Mouse (Mus musculus) brain, adult 2 months (tissue): ENCODE results near the gene Taf1d.
"Not testable (repeated sequence)": the region's sequence is repeated elsewhere in the genome, so short reads cannot be mapped to it uniquely, and the experiment has no call there.

Experiments used
- DNase-seq: peaks from one replicate; pipeline ENCODE4 v3.0.0; 2011; ENCODE audit warnings: low read depth, low spot score

The Taf1d gene

DNA sequence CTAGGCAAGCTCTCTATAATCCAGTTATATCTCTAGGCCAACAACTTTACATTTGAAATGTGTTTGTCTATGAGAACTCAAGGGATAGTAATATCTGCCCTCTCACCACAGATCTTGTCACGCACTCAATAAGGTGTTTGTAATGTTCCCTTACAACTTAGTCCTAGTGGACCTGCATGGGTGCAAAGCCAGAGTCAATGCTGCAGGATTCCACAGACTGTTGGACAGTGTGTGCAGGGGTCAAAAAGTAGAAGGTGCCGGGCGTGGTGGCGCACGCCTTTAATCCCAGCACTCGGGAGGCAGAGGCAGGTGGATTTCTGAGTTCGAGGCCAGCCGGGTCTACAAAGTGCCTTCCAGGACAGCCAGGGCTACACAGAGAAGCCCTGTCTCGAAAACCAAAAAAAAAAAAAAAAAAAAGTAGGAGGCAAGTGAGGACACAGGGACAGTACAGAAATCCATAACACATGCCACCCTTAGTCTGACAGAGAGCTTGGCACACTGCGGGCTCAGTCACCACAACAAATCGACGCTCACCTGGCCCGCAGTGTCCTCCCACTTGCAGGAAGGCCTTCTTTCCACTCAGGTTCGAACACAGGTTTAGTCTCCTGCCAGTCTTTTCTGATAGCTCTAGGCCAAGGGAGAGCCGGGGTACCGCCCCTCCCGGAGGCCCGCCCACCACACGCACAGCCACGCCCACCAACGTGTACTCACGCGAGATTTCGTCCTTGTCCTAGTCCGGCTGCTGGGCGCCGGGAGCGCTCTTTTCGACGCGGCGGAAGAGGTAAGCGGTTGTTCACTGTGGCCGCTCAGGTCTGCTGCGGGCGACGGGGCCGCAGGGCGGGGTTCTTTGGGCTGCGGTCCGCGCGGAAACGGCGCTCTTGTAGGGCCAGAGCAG is at the start of gene Taf1d:
TSS of gene Taf1d (plus strand) at position 712 of the 895 bp plus-strand sequence.
- DNase-seq = peak; percentile 97

DNA sequence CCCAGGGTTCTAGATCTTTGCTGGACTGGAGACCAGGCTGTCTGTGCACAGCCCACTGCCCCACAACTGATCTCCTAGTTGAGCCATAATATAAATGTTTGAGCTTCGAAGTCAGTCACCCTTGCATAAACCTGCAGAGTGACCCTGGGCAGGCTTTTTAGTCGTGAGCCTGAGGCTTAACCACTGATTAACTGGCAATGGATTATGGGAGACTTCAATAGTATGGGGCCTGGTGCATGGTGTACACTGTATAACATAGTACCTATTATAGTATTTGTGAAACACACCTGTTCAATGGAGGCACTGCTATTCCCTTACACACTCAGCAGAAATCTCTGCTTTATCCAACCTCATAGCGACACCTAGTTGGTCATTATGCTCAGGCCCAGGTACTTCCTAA is 49.8 kb upstream of the Taf1d start:
- no peak for DNase-seq

DNA sequence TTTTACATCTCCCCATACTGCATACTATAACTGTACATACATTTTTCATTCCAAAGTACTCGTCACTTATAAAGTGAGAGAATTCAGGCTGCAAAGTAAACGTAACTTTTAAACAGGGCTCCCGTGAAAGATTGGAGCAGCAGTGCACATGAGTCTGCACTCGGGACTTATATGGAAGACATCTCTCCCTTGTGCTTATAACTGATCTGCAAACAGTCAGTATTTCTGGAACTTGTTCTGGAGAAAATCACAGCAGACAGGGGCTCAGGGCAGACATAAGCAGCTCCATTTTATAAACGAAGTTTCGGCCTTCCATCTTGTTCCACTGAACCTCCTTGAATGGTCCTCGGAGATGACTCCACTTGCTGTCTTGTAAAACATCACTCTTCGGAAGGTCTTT is 44.0 kb upstream of the Taf1d start:
- DNase-seq = no peak

DNA sequence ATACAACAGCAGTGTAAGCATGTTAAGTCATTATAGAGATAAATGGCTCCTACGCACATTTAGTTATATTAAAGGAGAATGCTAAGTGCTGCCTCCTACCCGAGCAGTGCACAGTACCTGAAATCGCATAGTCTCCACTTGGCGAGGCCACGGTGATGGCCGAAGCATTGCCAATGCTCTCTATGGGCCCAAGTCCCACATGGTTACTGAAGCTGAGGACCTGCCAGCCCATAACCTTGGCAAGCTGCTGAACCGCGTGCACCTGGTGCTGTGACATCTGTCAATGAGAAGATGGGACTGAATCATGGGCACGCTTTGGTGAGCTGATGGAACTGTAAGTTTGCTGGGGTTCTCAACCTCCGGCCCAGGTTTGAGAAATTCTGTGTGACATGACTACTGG is 42.5 kb upstream of the Taf1d start:
- DNase-seq = peak; percentile 68

DNA sequence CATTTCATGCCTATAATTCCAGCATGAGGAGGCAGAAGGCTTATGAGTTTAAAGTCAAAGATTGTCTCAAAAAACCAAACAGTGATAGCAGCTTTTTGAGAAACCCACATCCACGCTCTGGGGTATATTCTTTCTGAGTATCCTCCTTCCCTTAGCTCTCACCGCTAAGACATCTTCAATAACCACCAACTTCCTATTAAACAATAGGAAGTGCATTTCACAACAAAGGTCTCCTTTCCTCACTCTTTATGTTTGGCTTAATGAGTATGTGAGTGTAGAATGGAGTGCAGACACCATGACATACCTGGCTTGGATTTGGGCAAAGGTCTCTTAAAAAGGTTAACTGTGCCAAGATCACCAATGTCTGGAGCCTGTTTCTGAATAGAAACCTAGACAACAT is 32.0 kb upstream of the Taf1d start:
- DNase-seq = no peak

DNA sequence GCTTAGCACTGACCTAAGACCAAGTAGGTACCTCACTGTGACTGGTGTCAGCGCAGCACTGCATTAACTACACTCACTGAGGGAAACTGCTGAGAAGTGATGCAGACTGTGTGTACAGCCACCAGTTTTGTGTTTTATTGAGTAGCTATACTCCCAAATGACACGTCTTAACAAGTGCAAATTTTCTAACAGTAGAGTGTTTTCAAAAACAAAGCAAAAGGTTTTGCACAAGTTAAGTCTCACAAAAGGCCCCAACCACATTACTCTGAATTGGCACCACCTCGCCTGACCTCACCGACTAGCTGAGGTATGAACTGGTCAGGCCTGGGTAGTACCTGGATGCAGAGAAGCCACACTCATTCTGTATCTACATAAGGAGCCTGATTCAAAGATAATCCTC is 29.2 kb upstream of the Taf1d start:
- no peak for DNase-seq

DNA sequence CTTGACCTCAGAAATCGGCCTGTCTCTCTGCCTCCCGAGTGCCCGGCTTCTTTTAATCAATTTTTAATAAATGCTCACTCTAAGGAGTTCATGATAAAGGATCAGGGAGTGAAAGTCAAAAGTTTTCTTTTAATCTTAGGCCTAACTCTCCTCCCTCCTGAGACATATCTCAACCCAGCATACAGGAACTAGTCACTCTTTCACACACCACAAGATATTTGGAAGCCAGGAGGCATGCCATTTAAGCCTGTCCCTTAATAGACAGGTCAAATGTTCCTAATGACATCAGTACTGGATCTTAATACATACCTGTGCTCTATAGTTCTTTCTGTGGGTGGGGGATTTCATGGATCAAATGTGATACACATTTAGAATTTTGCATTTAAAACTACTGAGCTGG is 27.7 kb upstream of the Taf1d start:
- DNase-seq = no peak

DNA sequence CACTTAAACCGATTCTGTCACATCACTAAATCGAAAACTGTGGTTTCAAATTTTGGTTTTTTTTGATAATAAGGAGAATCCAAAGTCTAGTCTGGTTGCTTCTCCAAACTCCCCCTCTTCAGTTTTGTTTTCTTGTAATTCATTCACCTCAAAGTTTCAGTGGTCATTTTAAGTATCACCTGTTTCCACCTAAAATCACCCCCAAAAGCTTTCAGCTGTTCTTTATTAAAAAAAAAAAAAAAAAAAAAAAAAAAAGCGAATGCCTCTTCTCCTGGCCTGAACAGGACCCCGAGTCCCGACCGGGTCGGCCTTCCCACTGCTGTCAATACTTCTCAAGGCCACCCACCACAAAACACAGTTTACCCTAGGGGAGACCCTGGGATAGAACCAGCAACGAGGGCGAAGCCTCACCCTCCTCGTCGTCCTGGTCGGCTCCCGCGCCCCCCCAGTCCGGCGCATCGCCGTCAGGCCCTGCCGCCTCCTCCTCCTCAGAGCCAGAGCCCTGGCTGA is 26.8 kb upstream of the Taf1d start:
- DNase-seq = no peak

DNA sequence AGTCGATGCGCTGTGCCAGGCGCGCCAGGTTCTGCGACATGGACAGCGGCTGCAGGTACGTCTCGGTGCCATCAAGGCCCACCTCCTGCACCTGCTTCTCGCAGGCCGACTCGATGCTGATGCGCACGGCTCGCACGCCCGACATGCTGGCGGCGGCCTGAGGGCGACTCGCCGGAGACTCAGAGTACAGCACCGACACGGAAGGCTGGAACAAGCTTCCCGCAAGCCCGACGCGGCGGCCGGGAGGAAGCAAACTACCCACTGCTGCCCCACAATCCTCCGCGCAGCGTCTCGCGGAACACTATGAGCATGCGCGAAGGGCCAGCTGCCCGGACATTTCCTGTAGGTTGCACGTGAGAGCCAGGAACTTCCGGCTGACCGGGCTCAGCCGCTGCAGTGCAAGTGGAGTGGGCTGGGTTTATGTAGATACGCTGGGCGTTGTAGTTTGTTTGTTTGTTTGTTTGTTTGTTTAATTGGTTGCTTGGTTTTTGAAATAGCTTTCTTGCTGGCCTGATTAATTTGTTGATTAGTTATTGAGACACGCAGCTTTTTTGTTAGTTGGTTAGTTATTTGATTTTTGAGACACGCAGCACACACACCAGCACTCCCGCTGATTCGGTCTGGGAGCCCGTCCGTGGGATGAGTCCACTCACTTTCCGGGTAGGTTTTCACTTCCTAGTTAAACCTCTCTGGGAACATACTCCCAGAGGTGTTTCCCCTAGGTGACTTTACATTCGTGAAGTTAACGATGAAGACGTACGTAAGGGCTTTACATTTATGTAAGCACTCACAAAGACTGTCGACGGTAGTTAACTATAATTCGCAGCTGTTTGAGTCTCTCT is 26.1 kb upstream of the Taf1d start, which contains the start of gene Med17:
TSS of gene Med17 (minus strand) at position 283 of the 842 bp plus-strand sequence.
- peak; percentile 99 for DNase-seq

DNA sequence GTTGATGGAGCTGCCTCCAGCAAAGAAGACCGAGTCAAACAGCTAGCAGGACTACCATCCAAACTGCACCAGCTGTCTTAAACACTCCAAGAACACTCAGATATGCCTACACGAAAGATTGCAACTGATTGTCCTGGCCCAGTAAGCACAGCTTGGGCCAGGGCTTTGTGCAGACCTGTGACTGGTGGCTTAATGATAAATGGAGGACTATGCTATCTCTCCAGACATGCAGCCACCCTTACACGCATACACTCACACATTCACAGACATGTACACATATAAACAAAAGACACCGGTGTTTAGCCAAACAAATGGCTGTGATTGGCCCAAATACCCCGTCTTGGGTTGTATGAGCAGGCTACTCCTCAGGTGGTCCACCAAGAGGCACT is 25.5 kb upstream of the Taf1d start:
- DNase-seq = no peak

DNA sequence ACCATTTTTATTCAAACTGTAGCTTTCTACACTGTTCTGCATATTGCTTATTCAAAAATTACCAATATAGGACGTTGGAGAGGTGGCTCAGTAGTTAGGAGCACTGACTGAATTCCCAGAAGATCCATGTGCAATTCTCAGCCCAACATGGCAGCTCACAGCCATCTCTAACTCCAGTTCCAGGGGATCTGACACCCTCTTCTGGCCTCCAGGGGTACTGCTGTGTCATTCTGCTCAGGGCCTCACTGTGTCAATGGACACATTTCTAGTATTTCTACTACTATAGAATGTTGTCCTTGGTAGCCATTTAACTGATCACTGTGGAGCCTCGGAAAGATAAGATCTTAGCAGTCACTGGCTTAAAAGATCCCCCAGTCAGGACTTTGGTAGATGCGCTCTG is 20.6 kb upstream of the Taf1d start:
- no peak for DNase-seq

DNA sequence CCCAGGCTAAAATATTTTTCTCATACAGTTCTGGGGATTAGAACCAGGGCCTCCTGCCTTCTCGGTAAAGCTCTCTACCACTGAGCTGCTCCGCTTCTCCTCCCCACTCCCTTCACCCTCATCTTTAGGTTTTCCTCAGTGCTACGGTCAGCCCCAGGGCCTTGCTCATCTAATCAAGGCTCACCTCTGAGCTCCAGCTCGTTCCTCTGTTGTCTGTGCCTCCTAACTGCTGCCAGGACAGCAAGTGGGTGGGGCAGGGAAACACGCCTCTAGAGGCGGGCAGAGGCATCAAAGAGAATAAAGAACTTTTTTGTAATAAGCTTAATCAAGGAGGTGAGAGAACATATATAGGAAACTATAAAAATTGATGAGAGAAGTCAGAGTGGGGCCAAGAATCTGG is 18.2 kb upstream of the Taf1d start:
- DNase-seq = no peak

DNA sequence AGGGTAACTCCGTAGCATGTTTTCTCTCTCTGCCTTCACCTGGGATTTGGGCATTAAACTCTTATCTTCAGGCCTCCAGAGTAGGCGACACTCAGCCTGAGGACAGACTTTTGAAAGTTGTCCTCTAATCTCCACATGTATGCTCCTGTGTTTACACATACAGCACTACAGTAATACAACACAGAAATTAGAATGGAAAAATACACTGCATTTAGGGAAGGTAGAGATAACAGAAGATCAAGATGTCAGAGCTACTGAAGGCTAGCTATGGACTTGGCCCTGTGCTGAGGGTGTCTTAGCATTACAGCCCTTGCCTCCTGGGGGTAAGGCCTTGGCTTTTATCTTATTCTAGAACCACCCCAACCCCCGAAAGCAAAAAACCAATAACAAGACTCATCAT is 17.6 kb upstream of the Taf1d start:
- no peak for DNase-seq

DNA sequence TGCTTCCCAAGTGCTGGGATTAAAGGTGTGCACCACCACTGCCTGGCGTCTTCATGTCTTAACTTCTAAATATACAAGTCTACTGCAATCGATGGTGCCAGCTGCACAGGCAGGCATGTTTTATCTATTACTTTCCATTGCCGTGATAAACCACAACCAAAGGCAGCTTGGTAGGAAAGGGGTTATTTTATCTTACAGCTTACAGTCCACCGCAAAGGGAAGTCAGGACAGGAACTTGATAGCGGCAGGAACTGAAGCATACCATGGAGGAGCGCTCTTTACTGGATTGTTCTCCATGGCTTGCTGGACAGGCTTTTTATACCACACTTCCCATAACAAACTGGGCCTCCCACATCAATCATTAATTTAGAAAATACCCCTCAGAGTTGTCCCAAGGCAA is 16.8 kb upstream of the Taf1d start:
- DNase-seq = no peak

DNA sequence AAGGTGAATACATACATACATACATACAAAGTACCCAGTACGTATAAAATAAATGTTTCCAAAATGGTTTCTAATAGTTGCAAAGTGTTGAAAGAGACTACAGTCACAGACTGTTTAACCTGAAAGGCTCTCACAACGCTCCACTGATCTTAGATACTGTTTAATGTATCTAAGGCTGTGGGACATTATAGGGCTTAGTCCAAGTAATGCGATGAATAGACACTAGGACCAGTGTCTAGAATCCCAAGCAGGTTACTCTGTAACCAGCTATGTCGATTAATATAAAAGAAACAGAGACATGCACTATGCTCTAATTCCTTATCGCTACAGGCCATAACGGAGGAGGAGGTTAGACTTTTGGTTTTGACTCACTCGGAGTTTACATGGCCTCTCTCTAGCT is 8.9 kb upstream of the Taf1d start:
- no peak for DNase-seq

DNA sequence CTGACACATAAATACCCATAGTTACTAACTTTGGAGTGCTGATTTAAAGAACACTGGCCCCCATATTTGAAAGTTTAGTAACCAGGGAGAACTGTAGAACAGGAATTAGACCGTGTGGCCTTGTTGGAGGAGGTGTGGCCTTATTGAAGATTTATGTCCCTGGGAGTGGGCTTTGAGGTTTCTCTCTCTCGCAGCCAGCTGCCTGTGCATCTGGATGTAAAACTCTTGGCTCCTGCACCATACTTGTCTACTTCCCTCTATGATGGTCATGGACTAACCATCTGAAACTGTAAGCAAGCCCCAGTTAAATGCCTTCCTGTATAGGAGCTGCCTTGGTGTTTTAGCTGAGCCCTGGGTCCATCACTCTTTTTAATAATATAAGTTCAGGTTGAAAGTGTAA is 7.6 kb upstream of the Taf1d start:
- no peak for DNase-seq

DNA sequence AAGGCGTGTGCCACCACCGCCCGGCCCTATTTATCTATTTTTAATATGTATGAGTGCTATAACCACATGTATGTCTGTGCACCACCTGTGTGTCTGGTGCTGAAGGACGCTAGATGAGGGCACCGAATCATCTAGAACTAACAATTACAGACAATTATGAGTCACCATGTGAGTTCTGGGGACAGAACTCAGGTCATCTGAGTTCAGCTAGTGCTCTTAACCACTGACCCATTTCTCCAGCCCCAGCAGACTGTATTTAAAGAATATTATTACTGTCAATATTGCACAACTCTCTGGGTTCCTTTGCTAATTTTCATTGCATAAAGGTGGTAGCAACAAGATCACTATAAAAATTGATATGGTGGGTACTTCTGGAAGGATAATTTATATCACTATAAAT is 6.0 kb upstream of the Taf1d start:
- DNase-seq = no peak

DNA sequence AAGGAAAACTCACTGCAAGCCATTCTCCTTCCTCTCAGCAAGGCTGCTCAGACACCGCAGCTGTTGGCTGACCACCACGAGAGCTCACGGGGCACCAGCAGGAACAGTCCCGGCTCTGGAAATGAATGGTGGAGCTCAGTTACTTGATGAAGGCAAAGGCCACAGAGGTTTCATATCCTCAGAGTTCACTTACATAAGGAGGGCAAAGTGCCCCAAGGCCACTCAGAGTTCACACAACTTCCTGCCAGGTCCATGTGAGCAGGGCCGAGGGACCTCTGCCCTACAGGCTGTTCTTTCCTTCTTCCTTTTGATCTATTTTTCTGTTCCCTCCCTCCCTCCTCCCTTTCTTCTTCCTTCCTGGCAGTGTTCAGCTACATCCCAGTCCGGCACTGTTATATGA is 4.6 kb upstream of the Taf1d start:
- peak; percentile 29 for DNase-seq

DNA sequence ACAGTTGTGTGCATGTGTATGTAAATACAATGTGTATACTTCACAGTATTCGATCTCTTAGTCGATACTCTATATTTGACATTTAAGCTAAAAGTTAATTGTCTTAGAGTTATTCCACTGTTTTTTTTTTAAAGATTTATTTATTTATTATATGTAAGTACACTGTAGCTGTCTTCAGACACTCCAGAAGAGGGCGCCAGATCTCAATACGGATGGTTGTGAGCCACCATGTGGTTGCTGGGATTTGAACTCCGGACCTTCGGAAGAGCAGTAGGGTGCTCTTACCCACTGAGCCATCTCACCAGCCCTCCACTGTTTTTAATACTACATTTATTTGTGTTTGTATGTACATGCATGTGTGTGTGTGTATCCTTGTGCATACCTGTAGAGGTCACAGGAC is 4.0 kb upstream of the Taf1d start:
- DNase-seq = not testable (repeated sequence)

DNA sequence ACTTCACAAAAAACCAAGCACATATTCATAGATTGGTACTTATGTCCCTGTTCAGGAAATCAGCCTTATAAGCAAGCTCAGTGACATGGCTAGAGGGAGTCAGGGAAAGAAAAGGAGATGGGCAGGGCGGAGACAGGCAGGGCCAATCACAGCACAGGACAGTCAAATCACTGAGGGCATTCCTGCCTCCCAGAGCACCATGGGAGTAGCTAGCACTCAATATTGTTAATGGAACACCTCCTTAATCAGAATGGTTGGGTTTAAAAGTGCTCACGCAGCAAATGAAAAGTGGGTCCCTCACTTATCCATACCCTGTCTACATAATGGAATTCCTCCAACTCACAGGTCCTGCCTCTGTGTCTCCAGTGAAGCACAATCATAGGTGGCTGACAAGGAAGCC is 3.1 kb upstream of the Taf1d start:
- no peak for DNase-seq

DNA sequence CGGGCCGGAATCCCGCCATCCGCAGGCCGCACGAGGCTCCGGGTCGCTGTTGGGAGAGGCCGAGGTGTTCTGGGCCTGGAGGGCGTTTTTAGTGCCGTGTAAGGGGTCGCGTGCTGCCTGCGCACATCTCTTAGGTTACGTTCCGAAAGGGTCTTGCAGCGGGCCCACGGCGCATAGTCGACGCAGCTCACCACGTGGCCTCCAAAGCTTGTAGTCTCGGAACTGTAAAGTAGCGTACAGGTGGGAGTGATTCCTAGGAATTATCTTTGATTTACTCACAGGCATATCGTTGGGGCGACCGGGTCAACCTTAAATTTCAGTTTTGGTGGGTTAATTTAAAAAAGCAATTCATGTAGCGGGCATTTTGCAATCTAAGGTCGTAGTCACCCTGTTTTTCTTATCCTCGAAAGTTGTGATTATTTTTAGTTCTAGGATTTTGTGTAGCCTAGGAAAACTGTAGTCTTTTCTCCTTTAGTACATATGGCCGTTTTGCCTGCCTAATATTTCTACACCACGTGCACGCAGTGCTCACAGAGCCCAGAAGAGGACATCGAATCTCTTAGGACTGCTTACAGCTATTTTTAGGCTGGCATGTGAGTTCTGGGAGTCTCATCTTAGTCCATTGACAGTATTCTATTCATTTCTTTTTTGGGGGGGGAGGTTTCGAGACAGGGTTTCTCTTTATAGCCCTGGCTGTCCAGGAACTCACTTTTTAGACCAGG is 545 bp downstream of the Taf1d start, which contains the start of gene 4931406C07Rik:
TSS of gene 4931406C07Rik (minus strand) at position 51 of the 722 bp plus-strand sequence.
- peak; percentile 47 for DNase-seq

DNA sequence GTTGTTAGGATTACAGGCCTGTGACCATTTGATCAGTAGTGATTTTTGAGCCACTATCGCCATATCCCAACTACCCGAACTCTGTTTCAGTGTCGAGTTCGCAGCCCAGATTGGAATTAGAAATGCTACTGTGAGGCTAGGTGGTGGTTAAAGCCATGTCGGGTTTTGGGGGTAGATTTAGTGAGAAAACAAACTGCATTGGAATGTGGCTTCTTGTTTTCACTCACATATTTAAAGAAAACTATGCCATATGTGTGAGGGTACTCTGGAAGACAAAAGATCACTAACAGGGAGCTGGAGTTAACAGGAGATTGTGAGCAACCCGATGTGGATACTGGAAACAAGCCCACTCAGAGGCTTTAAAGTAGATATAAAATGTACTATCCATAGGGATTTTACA is 1.2 kb downstream of the Taf1d start:
- DNase-seq = no peak
